Mouse (Mus musculus) kidney, postnatal 0 days (tissue): Measurements from ENCODE around the gene Dmpk. TPM values are rescaled to one million over a fixed set of nuclear protein-coding genes. Genes with fewer than 3 reads are reported as not detected.
A peak's percentile ranks its signal among the peaks of the same experiment; 100 is the strongest.
"Not testable (repeated sequence)": the region's sequence is repeated elsewhere in the genome, so short reads cannot be mapped to it uniquely, and the experiment has no call there.

Experiments
- ATAC-seq: fragments of 200-750 bp; cut with Nextera tagmentation; replicated peaks from 2 replicates; pipeline ENCODE4 v1.8.0; 2017; ENCODE audit warnings: low read depth, moderate number of reproducible peaks, moderate TSS enrichment, moderate library complexity; ENCODE audit not compliant: low FRiP score
- DNase-seq: peaks from one replicate; pipeline ENCODE4 v3.0.0-alpha.2; 2016; ENCODE audit warnings: low spot score
- H3K27ac ChIP-seq: fragments of 300-500 bp; sonication (generic); 2 replicates; pipeline ENCODE4 v1.5.1; 2014; ENCODE audit warnings: mild to moderate bottlenecking
- H3K27me3 ChIP-seq: fragments of 300-500 bp; sonication (generic); 2 replicates; pipeline ENCODE4 v1.6.1; 2014; ENCODE audit warnings: low read length, mixed read lengths; ENCODE audit not compliant: insufficient read depth
- H3K36me3 ChIP-seq: fragments of 300-500 bp; sonication (generic); 2 replicates; pipeline ENCODE4 v1.6.1; 2014; ENCODE audit warnings: low read length, mixed read lengths; ENCODE audit not compliant: insufficient read depth
- H3K4me1 ChIP-seq: fragments of 300-500 bp; sonication (generic); replicated peaks from 2 replicates; pipeline ENCODE4 v1.6.1; 2014; ENCODE audit warnings: antibody characterized with exemption, low read length, mixed read lengths; ENCODE audit not compliant: insufficient read depth
- H3K4me2 ChIP-seq: fragments of 300-500 bp; sonication (generic); 2 replicates; pipeline ENCODE4 v1.6.1; 2014; ENCODE audit warnings: mild to moderate bottlenecking, low read length, moderate library complexity, mixed read lengths
- H3K4me3 ChIP-seq: fragments of 300-500 bp; sonication (generic); replicated peaks from 2 replicates; pipeline ENCODE4 v1.5.1; 2014; ENCODE audit warnings: low read depth, low read length
- H3K9ac ChIP-seq: fragments of 300-500 bp; sonication (generic); 2 replicates; pipeline ENCODE4 v1.6.1; 2014; ENCODE audit warnings: low read depth, low read length
- H3K9me3 ChIP-seq: fragments of 300-500 bp; sonication (generic); replicated peaks from 2 replicates; pipeline ENCODE4 v1.6.1; 2016; ENCODE audit warnings: low read length, inconsistent platforms, mixed read lengths
- CTCF ChIP-seq: IDR thresholded peaks from 2 replicates; pipeline ENCODE4 v1.5.1; 2016; ENCODE audit warnings: antibody characterized with exemption, low read depth, mild to moderate bottlenecking, moderate library complexity
- WGBS: fragments of 180-500 bp; shearing (Covaris S2); extraction: QIAGEN DNeasy Blood & Tissue Kit; methylation state at CpG from one replicate; pipeline ENCODE4 v1.1.7; 2014; 5-methylcytosine and 5-hydroxymethylcytosine counted together
- polyA plus RNA-seq: library from polyadenylated mRNA; unstranded; fragments of >200 nt; fragmentation: Nextera tagmentation; extraction: Ambion mirVana; gene quantifications from 2 replicates; pipeline ENCODE4 v1.2.1, GENCODE M21; 2015

Dmpk gene
- polyA plus RNA-seq, 1 experiment from 2014 or later = 11.6 TPM

GRCm38 (mm10) chr7:19057405-19057804 lies 26.2 kb upstream of the Dmpk start:
- H3K36me3 ChIP-seq = peaks cover 3% of the 10 kb centered on the region; the same call in 1 of the 2 replicates
- WGBS = 86% methylated on average over 10 of the region's 10 CpGs
- no peaks in the 10 kb centered on the region for H3K4me1 ChIP-seq
- no peak overlapping the region for H3K9ac ChIP-seq
- H3K4me3 ChIP-seq = no peak overlapping the region
- DNase-seq = no peak
- no peak for TF ChIP-seq CTCF
- no peaks in the 10 kb centered on the region for H3K27me3 ChIP-seq
- H3K27ac ChIP-seq = no peak overlapping the region
- ATAC-seq = no peak
- no peak overlapping the region for H3K4me2 ChIP-seq
- no peaks in the 10 kb centered on the region for H3K9me3 ChIP-seq

GRCm38 (mm10) chr7:19065896-19066295 lies 17.8 kb upstream of the Dmpk start:
- 59% methylated on average over 13 of the region's 13 CpGs for WGBS
- Histone ChIP-seq H3K27ac (no peak overlapping the region), H3K9ac (no peak overlapping the region), H3K4me1 (no peaks in the 10 kb centered on the region), H3K4me2 (0 out of 2 replicates have a peak overlapping the region, but pooled peaks have one; percentile 21), H3K4me3 (0 out of 2 replicates have a peak overlapping the region, but pooled peaks have one; percentile 9), H3K27me3 (peaks cover 19% of the 10 kb centered on the region; the same call in 1 of the 2 replicates), H3K36me3 (no peaks in the 10 kb centered on the region), H3K9me3 (no peaks in the 10 kb centered on the region)
- ATAC-seq (0 out of 2 replicates have a peak, but pooled peaks have one; percentile 23), DNase-seq (no peak)
- TF ChIP-seq CTCF = no peak

- Histone ChIP-seq H3K9me3 (no peaks in the 10 kb centered on the region), H3K9ac (no peak overlapping the region), H3K36me3 (no peaks in the 10 kb centered on the region), H3K27me3 (peaks cover 19% of the 10 kb centered on the region; the same call in 1 of the 2 replicates), H3K4me3 (no peak overlapping the region), H3K27ac (no peak overlapping the region), H3K4me2 (no peak overlapping the region), H3K4me1 (no peaks in the 10 kb centered on the region)
- DNase-seq (no peak), ATAC-seq (no peak)
- TF ChIP-seq CTCF = no peak
- 48% methylated on average over 14 of the region's 14 CpGs for WGBS
These were observed 16.6 kb upstream of the Dmpk start for GRCm38 (mm10) chr7:19067063-19067462.

- 62% methylated on average over 10 of the region's 14 CpGs for WGBS
- no peak for TF ChIP-seq CTCF
- H3K4me1 ChIP-seq = no peaks in the 10 kb centered on the region
These were observed 15.7 kb upstream of the Dmpk start for GRCm38 (mm10) chr7:19067935-19068334.

GRCm38 (mm10) chr7:19068707-19069106 lies 14.9 kb upstream of the Dmpk start:
- Histone ChIP-seq H3K9ac (no peak overlapping the region), H3K27me3 (peaks cover 19% of the 10 kb centered on the region; the same call in 1 of the 2 replicates), H3K4me1 (no peaks in the 10 kb centered on the region), H3K4me2 (no peak overlapping the region), H3K27ac (no peak overlapping the region), H3K9me3 (no peaks in the 10 kb centered on the region), H3K4me3 (no peak overlapping the region), H3K36me3 (no peaks in the 10 kb centered on the region)
- ATAC-seq (no peak), DNase-seq (peak; percentile 79)
- peak; percentile 83 for TF ChIP-seq CTCF
- WGBS = 3% methylated on average over 2 of the region's 2 CpGs

More at GRCm38 (mm10) chr7:19067935-19068334, 15.7 kb upstream of the Dmpk start:
- H3K4me2 ChIP-seq = no peak overlapping the region
- H3K36me3 ChIP-seq = no peaks in the 10 kb centered on the region
- no peak overlapping the region for H3K27ac ChIP-seq
- H3K9me3 ChIP-seq = no peaks in the 10 kb centered on the region
- H3K4me3 ChIP-seq = no peak overlapping the region
- no peak for DNase-seq
- H3K27me3 ChIP-seq = peaks cover 19% of the 10 kb centered on the region; the same call in 1 of the 2 replicates
- no peak overlapping the region for H3K9ac ChIP-seq
- ATAC-seq = no peak

GRCm38 (mm10) chr7:19069500-19069899 lies 14.1 kb upstream of the Dmpk start:
- Histone ChIP-seq H3K36me3 (no peaks in the 10 kb centered on the region), H3K27ac (no peak overlapping the region), H3K4me3 (no peak overlapping the region), H3K9me3 (no peaks in the 10 kb centered on the region), H3K27me3 (peaks cover 18% of the 10 kb centered on the region; the same call in 1 of the 2 replicates), H3K4me1 (no peaks in the 10 kb centered on the region), H3K9ac (no peak overlapping the region), H3K4me2 (no peak overlapping the region)
- TF ChIP-seq CTCF = peak; percentile 66
- no peak for DNase-seq
- WGBS = 54% methylated on average over 3 of the region's 3 CpGs
- ATAC-seq = no peak

- DNase-seq, H3K4me1 ChIP-seq, H3K4me2 ChIP-seq, ATAC-seq, H3K27ac ChIP-seq, H3K36me3 ChIP-seq, H3K27me3 ChIP-seq, H3K9me3 ChIP-seq, H3K9ac ChIP-seq, H3K4me3 ChIP-seq: not testable (repeated sequence)
- WGBS = 54% methylated on average over 3 of the region's 3 CpGs
- peak; percentile 49; the same call in 1 of the 2 replicates for TF ChIP-seq CTCF
These were observed 12.6 kb upstream of the Dmpk start for GRCm38 (mm10) chr7:19071024-19071423.
